18 mouse cellular contexts compared by ENCODE assay signal in genomic region chr8:47760685-47761084, GRCm38 (mm10). TPM values are rescaled to one million over a fixed set of nuclear protein-coding genes. Genes with fewer than 3 reads are reported as not detected.
DNase-seq lines count a peak whose midpoint lies in the region; ATAC-seq and TF ChIP-seq lines count a peak whose summit lies in the region.
"Had no signal": no experiment of that assay in that cellular context is flagged by ENCODE, and none has a peak within 500 bp of the region (broad histone marks: within the 10 kb centered on the region; RNA-seq: fewer than 3 reads in every experiment).

No protein-coding gene starts in this region.

- DNase-seq in intestine, embryonic 14.5 days (ENCODE audit: low spot score) = no peak
- DNase-seq in NIH3T3 (ENCODE audit: low read depth) = peak; percentile 21
- peak; percentile 60 for DNase-seq in kidney, adult 2 months
- DNase-seq in kidney, postnatal 14 days = peak; percentile 55
- DNase-seq in retina, postnatal 1 day = no peak
- DNase-seq in frontal cortex, postnatal 36 days (ENCODE audit: low spot score in 2 of 2) = no peak
- DNase-seq: adrenal gland, adult 2 months; cerebellum, postnatal 14 days; gastrocnemius, postnatal 14 days; heart, adult 2 months; thymus, postnatal 4 days had no signal

- 0 out of 2 replicates have a peak overlapping the region, but pooled peaks have one; percentile 9 for H3K4me2 ChIP-seq in intestine, embryonic 14.5 days (ENCODE audit: low read length)
- no peak overlapping the region for H3K4me2 ChIP-seq in intestine, embryonic 16.5 days (ENCODE audit: low read depth, low read length)
- H3K4me2 ChIP-seq in neural tube, embryonic 15.5 days = no peak overlapping the region
- H3K4me2 ChIP-seq: hindbrain, embryonic 12.5 days; liver, embryonic 11.5 days; midbrain, embryonic 15.5 days had no signal

- 0 out of 2 replicates have a peak, but pooled peaks have one; percentile 40 for ATAC-seq in intestine, embryonic 14.5 days (replicated peaks; ENCODE audit: low FRiP score, low TSS enrichment, low read depth)
- ATAC-seq in intestine, embryonic 16.5 days = no peak
- ATAC-seq in neural tube, embryonic 15.5 days (ENCODE audit: low FRiP score) = no peak
- ATAC-seq: lung, postnatal 0 days; midbrain, embryonic 15.5 days had no signal

- H3K27ac ChIP-seq in intestine, embryonic 14.5 days (ENCODE audit: low read depth) = no peak overlapping the region
- no peak overlapping the region for H3K27ac ChIP-seq in intestine, embryonic 16.5 days (ENCODE audit: low read length)
- peak overlapping the region; percentile 45 for H3K27ac ChIP-seq in kidney, adult 2 months (ENCODE audit: insufficient read depth, low read depth, low read length)
- no peak overlapping the region for H3K27ac ChIP-seq in neural tube, embryonic 15.5 days (replicated peaks)
- H3K27ac ChIP-seq: heart, adult 2 months; hindbrain, embryonic 12.5 days; midbrain, embryonic 15.5 days had no signal

- TF ChIP-seq POLR2A in kidney, adult 2 months (IDR thresholded peaks at IDR 0.05; ENCODE audit: low read depth, low read length) = no peak

- H3K36me3 ChIP-seq in intestine, embryonic 14.5 days (ENCODE audit: control insufficient read depth, insufficient read depth, low read length) = no peaks in the 10 kb centered on the region
- no peaks in the 10 kb centered on the region for H3K36me3 ChIP-seq in intestine, embryonic 16.5 days (ENCODE audit: control insufficient read depth, insufficient read depth, low read length)
- H3K36me3 ChIP-seq in kidney, adult 2 months (ENCODE audit: control insufficient read depth, insufficient read depth, low read length) = no peaks in the 10 kb centered on the region
- no peaks in the 10 kb centered on the region for H3K36me3 ChIP-seq in neural tube, embryonic 15.5 days
- H3K36me3 ChIP-seq: hindbrain, embryonic 12.5 days; midbrain, embryonic 15.5 days had no signal

- no peaks in the 10 kb centered on the region for H3K9me3 ChIP-seq in intestine, embryonic 14.5 days (ENCODE audit: control insufficient read depth, low read length)
- H3K9me3 ChIP-seq in intestine, embryonic 16.5 days (ENCODE audit: control insufficient read depth, low read length) = no peaks in the 10 kb centered on the region
- no peaks in the 10 kb centered on the region for H3K9me3 ChIP-seq in neural tube, embryonic 15.5 days (replicated peaks)
- H3K9me3 ChIP-seq: hindbrain, embryonic 12.5 days; megakaryocyte, embryonic 14.5 days; midbrain, embryonic 15.5 days had no signal

- no peak for TF ChIP-seq CTCF in kidney, adult 2 months (conservative IDR thresholded peaks at IDR 0.05; ENCODE audit: insufficient read depth, insufficient read length, low read depth, low read length)

- no peak overlapping the region for H3K4me3 ChIP-seq in intestine, embryonic 14.5 days (ENCODE audit: low read depth, low read length)
- no peak overlapping the region for H3K4me3 ChIP-seq in intestine, embryonic 16.5 days (ENCODE audit: low read length)
- H3K4me3 ChIP-seq in kidney, adult 2 months (ENCODE audit: insufficient read depth, low read depth, low read length) = no peak overlapping the region
- no peak overlapping the region for H3K4me3 ChIP-seq in neural tube, embryonic 15.5 days (replicated peaks)
- H3K4me3 ChIP-seq: heart, adult 2 months; hindbrain, embryonic 12.5 days; megakaryocyte, embryonic 14.5 days; midbrain, embryonic 15.5 days had no signal

- H3K9ac ChIP-seq in intestine, embryonic 14.5 days (ENCODE audit: low read length) = no peak overlapping the region
- no peak overlapping the region for H3K9ac ChIP-seq in intestine, embryonic 16.5 days (ENCODE audit: low read depth, low read length)
- no peak overlapping the region for H3K9ac ChIP-seq in neural tube, embryonic 15.5 days (replicated peaks)
- H3K9ac ChIP-seq: hindbrain, embryonic 12.5 days; midbrain, embryonic 15.5 days had no signal

- 30% methylated on average over 11 of the region's 11 CpGs for WGBS in intestine, embryonic 14.5 days
- WGBS in intestine, embryonic 16.5 days = 45% methylated on average over 11 of the region's 11 CpGs
- WGBS in kidney, adult 2 months = 32% methylated on average over 11 of the region's 11 CpGs
- WGBS in neural tube, embryonic 15.5 days = 68% methylated on average over 11 of the region's 11 CpGs

- no peaks in the 10 kb centered on the region for H3K27me3 ChIP-seq in intestine, embryonic 14.5 days (replicated peaks; ENCODE audit: control insufficient read depth, insufficient read depth, low read length)
- H3K27me3 ChIP-seq in intestine, embryonic 16.5 days (replicated peaks; ENCODE audit: control insufficient read depth, insufficient read depth, low read length) = no peaks in the 10 kb centered on the region
- H3K27me3 ChIP-seq in kidney, adult 2 months (replicated peaks; ENCODE audit: control insufficient read depth, insufficient read depth, low read length) = no peaks in the 10 kb centered on the region
- 0 out of 2 replicates have a peak, but pooled peaks cover 3% of the 10 kb centered on the region for H3K27me3 ChIP-seq in neural tube, embryonic 15.5 days (replicated peaks)
- H3K27me3 ChIP-seq: megakaryocyte, embryonic 14.5 days had no signal

- H3K4me1 ChIP-seq in intestine, embryonic 14.5 days (replicated peaks; ENCODE audit: control insufficient read depth, insufficient read depth, low read length) = peaks cover 12% of the 10 kb centered on the region; the same call in 1 of the 2 replicates
- H3K4me1 ChIP-seq in intestine, embryonic 16.5 days (ENCODE audit: control insufficient read depth, insufficient read depth, low read length) = no peaks in the 10 kb centered on the region
- peaks cover 13% of the 10 kb centered on the region for H3K4me1 ChIP-seq in kidney, adult 2 months (ENCODE audit: control insufficient read depth, insufficient read depth, low read length)
- peaks cover 16% of the 10 kb centered on the region for H3K4me1 ChIP-seq in neural tube, embryonic 15.5 days
- H3K4me1 ChIP-seq: megakaryocyte, embryonic 14.5 days had no signal

RNA-seq across cellular contexts. Expression of gene Cdkn2aip, which starts 47.0 kb away (rescaled TPM):
- 22.8 and 23.8 TPM in 2 replicates for polyA plus RNA-seq in intestine, embryonic 14.5 days (2014; fragmentation: Nextera tagmentation; extraction: Ambion mirVana)
- polyA plus RNA-seq in intestine, embryonic 16.5 days (2015; fragmentation: Nextera tagmentation; extraction: Ambion mirVana) = 20.0 and 21.0 TPM in 2 replicates
- 3.9 and 6.3 TPM in 2 replicates for polyA plus RNA-seq in kidney, adult 2 months (2012; rRNA removed)
- polyA plus RNA-seq in neural tube, embryonic 15.5 days (2015; fragmentation: Nextera tagmentation; extraction: Ambion mirVana) = 26.9 and 27.4 TPM in 2 replicates

Comparison
In these comparisons a context has a peak if more than half of its experiments do, and no peak if none do; other contexts are left out.
1. DNase-seq: peak in NIH3T3 (single experiment), kidney, adult 2 months (single experiment) and kidney, postnatal 14 days (single experiment); none in intestine, embryonic 14.5 days (single experiment), retina, postnatal 1 day (single experiment) and frontal cortex, postnatal 36 days (0 of 2).